Mouse (Mus musculus) midbrain, embryonic 10.5 days (tissue): ENCODE results near the gene Mlh1. TPM values are rescaled to one million over a fixed set of nuclear protein-coding genes. Genes with fewer than 3 reads are reported as not detected.

ENCODE experiments used
- DNase-seq: peaks from one replicate; pipeline ENCODE4 v3.0.0-alpha.2; 2017; ENCODE audit warnings: low spot score
- H3K27ac ChIP-seq: fragments of 300-500 bp; sonication (generic); replicated peaks from 2 replicates; pipeline ENCODE4 v1.5.1; 2016; ENCODE audit warnings: mild to moderate bottlenecking
- H3K27me3 ChIP-seq: fragments of 300-500 bp; sonication (generic); 2 replicates; pipeline ENCODE4 v1.6.1; 2016; ENCODE audit warnings: low read depth, mild to moderate bottlenecking; ENCODE audit not compliant: poor library complexity, severe bottlenecking
- H3K36me3 ChIP-seq: fragments of 300-500 bp; sonication (generic); 2 replicates; pipeline ENCODE4 v1.6.1; 2016; ENCODE audit warnings: mild to moderate bottlenecking, moderate library complexity
- H3K4me1 ChIP-seq: fragments of 300-500 bp; sonication (generic); 2 replicates; pipeline ENCODE4 v1.6.1; 2016
- H3K4me3 ChIP-seq: fragments of 300-500 bp; sonication (generic); 2 replicates; pipeline ENCODE4 v1.5.1; 2016; ENCODE audit warnings: mild to moderate bottlenecking, moderate library complexity
- H3K9me3 ChIP-seq: fragments of 300-500 bp; sonication (generic); replicated peaks from 2 replicates; pipeline ENCODE4 v1.6.1; 2016; ENCODE audit warnings: mild to moderate bottlenecking
- whole genome bisulfite sequencing: fragments of 180-500 bp; shearing (Covaris S2); methylation state at CpG from one replicate; pipeline ENCODE4 v1.1.7; 2016; 5-methylcytosine and 5-hydroxymethylcytosine counted together
- polyA plus RNA-seq: library from polyadenylated mRNA; unstranded; fragments of >200 nt; fragmentation: Nextera tagmentation; extraction: Ambion mirVana; gene quantifications from 2 replicates; pipeline ENCODE4 v1.2.1, GENCODE M21; 2016

Gene Mlh1
- polyA plus RNA-seq, 1 experiment from 2014 or later: 54.3 TPM

DNA sequence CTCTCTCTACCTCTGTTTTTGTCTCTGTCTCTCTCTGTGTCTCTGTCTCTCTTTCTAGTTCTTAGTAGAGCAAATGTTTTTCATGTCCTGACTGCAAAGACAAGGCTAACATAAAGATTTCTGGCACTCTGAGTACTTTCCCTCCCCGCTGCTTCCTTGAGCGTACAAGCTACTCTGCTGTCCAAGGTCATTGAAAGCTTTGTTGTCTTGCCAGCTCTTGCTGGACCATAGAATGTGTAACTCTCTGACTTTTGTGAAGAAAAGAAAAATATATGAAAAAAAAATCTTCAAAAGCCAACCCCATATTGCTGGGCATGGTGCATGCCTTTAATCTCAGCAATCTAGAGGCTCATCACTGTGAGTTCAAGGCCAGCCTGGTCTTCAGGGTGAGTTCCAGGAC is 27.0 kb upstream of the Mlh1 start:
- 92% methylated on average over 2 of the region's 2 CpGs for WGBS
- DNase-seq: no peak

DNA sequence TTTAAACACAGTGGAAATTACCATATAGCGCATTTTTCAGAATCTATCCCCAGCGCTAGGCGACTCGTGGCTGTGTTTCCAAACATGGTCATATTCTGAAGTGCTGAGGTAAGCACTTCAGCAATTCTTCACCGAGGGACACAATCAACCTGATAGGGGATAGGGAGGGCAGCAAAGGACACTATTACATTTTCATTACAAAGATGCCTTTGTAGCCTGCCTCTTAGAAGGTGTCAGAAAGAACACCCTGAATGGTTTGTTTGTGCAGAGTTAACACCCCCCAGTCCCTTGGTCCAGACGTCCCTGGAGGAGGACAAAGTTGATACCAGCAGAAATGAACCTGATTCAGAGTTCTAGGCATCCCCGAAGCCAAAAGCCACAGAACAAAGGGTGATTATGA is 24.8 kb upstream of the Mlh1 start:
- WGBS: 86% methylated on average over 7 of the region's 7 CpGs
- no peak overlapping the region for H3K4me3 ChIP-seq
- no peak overlapping the region for H3K27ac ChIP-seq
- H3K9me3 ChIP-seq: no peaks in the 10 kb centered on the region
- H3K4me1 ChIP-seq: no peaks in the 10 kb centered on the region
- DNase-seq: no peak
- H3K36me3 ChIP-seq: no peaks in the 10 kb centered on the region
- no peaks in the 10 kb centered on the region for H3K27me3 ChIP-seq

More for the DNA sequence above, 27.0 kb upstream of the Mlh1 start:
- Histone ChIP-seq H3K27ac (no peak overlapping the region), H3K36me3 (no peaks in the 10 kb centered on the region), H3K27me3 (no peaks in the 10 kb centered on the region), H3K4me3 (no peak overlapping the region), H3K9me3 (no peaks in the 10 kb centered on the region), H3K4me1 (peaks cover 4% of the 10 kb centered on the region)

- no peaks in the 10 kb centered on the region for H3K36me3 ChIP-seq
- H3K9me3 ChIP-seq: no peaks in the 10 kb centered on the region
- H3K27me3 ChIP-seq: no peaks in the 10 kb centered on the region
- 71% methylated on average over 2 of the region's 2 CpGs for WGBS
- peaks cover 4% of the 10 kb centered on the region for H3K4me1 ChIP-seq
- H3K4me3 ChIP-seq: no peak overlapping the region
- no peak overlapping the region for H3K27ac ChIP-seq
- DNase-seq: no peak
These were observed 23.7 kb upstream of the Mlh1 start for GRCm38 (mm10) chr9:111295323-111295722.

- WGBS: 90% methylated on average over 6 of the region's 6 CpGs
- H3K27me3 ChIP-seq: no peaks in the 10 kb centered on the region
These were observed 23.3 kb upstream of the Mlh1 start for GRCm38 (mm10) chr9:111294911-111295310.

GRCm38 (mm10) chr9:111293234-111293633 is 21.6 kb upstream of the Mlh1 start:
- H3K27ac ChIP-seq: no peak overlapping the region
- H3K9me3 ChIP-seq: no peaks in the 10 kb centered on the region
- 89% methylated on average over 4 of the region's 4 CpGs for WGBS
- H3K27me3 ChIP-seq: no peaks in the 10 kb centered on the region
- no peak overlapping the region for H3K4me3 ChIP-seq
- DNase-seq: no peak
- no peaks in the 10 kb centered on the region for H3K36me3 ChIP-seq
- peaks cover 12% of the 10 kb centered on the region for H3K4me1 ChIP-seq

More at GRCm38 (mm10) chr9:111294911-111295310, 23.3 kb upstream of the Mlh1 start:
- Histone ChIP-seq H3K4me1 (peaks cover 8% of the 10 kb centered on the region), H3K4me3 (no peak overlapping the region), H3K27ac (no peak overlapping the region), H3K9me3 (no peaks in the 10 kb centered on the region), H3K36me3 (no peaks in the 10 kb centered on the region)
- no peak for DNase-seq

- WGBS: 75% methylated on average over 11 of the region's 11 CpGs
- no peaks in the 10 kb centered on the region for H3K9me3 ChIP-seq
- DNase-seq: no peak
- no peak overlapping the region for H3K27ac ChIP-seq
- peaks cover 18% of the 10 kb centered on the region for H3K4me1 ChIP-seq
- H3K27me3 ChIP-seq: no peaks in the 10 kb centered on the region
- H3K4me3 ChIP-seq: no peak overlapping the region
- no peaks in the 10 kb centered on the region for H3K36me3 ChIP-seq
These were observed 19.0 kb upstream of the Mlh1 start for GRCm38 (mm10) chr9:111290539-111291100.

DNA sequence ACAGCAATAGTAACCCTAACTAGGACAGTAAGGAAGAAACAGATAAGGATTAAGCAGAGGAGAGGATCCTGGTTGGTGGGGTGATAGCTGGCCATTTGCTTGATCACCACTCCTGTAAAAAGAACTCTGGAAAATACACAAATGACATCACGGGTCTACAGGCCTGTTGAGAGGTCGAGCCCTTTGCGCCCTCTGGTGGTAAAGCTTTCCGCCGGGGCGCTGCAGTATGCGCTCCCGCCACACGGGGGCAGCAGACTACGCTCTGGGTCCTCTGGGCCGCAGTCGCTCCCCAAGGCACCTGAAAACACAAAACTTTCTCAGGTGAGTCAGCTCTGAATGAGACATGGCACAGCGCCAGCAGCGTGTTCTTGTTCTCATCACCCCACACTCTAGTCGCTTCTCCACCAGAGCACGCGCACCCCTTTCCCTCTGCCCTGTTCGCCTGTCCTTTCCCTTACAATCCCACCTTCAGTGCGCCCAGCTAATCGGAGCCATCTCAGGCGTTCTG is 18.3 kb upstream of the Mlh1 start:
- no peaks in the 10 kb centered on the region for H3K27me3 ChIP-seq
- no peak overlapping the region for H3K27ac ChIP-seq
- H3K4me3 ChIP-seq: no peak overlapping the region
- 17% methylated on average over 21 of the region's 21 CpGs for WGBS
- no peaks in the 10 kb centered on the region for H3K9me3 ChIP-seq
- peaks cover 25% of the 10 kb centered on the region for H3K4me1 ChIP-seq
- DNase-seq: peak; percentile 87
- no peaks in the 10 kb centered on the region for H3K36me3 ChIP-seq

GRCm38 (mm10) chr9:111289294-111289831 is 17.8 kb upstream of the Mlh1 start:
- WGBS: 59% methylated on average over 9 of the region's 9 CpGs
- peaks cover 28% of the 10 kb centered on the region for H3K4me1 ChIP-seq
- no peak overlapping the region for H3K27ac ChIP-seq
- no peaks in the 10 kb centered on the region for H3K36me3 ChIP-seq
- H3K9me3 ChIP-seq: no peaks in the 10 kb centered on the region
- no peak overlapping the region for H3K4me3 ChIP-seq
- no peak for DNase-seq
- no peaks in the 10 kb centered on the region for H3K27me3 ChIP-seq

DNA sequence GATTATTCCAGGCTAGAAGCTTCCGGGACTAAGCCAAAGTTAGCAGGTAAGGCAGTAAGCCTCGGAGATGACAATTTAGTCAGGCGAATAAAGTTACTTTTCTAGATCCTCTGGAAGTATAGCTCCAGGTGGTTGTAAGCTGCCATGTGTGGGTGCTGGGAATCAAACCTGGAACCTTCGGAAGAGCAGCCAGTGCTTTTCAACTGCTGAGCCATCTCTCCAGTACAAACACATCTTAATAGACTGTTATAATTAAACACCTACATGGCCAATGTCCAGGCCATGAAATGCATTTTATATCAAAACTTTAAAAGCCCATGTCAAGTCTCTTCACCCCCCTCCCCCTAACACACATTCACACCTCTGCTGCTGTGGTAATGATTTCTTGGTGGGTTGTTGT is 16.4 kb upstream of the Mlh1 start:
- DNase-seq: no peak
- Histone ChIP-seq H3K4me3 (no peak overlapping the region), H3K36me3 (no peaks in the 10 kb centered on the region), H3K27ac (no peak overlapping the region), H3K4me1 (peaks cover 28% of the 10 kb centered on the region), H3K27me3 (no peaks in the 10 kb centered on the region), H3K9me3 (no peaks in the 10 kb centered on the region)
- 88% methylated on average over 4 of the region's 4 CpGs for WGBS

DNA sequence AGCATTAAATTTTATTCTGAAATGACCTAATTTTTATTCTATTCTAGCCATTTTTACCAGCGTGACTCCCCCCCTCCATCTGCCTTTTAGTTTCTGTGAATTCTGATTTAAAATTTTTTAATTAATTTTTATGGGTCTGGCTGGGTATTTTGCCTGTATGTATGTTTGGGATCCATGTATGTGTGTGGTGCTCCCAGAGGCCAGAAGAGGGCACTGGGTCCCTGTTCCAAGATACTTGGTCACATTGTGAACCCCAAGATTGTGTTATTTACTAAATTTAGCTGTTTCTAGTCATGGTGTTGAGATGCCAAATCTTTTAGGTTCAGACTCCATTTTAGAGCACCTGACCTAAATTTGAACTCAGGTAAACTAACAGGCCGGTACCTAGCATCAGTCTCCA is 14.9 kb upstream of the Mlh1 start:
- no peaks in the 10 kb centered on the region for H3K9me3 ChIP-seq
- WGBS: 76% methylated on average over 2 of the region's 2 CpGs
- H3K4me3 ChIP-seq: no peak overlapping the region
- H3K4me1 ChIP-seq: peaks cover 28% of the 10 kb centered on the region
- H3K36me3 ChIP-seq: no peaks in the 10 kb centered on the region
- DNase-seq: no peak
- no peak overlapping the region for H3K27ac ChIP-seq
- no peaks in the 10 kb centered on the region for H3K27me3 ChIP-seq

GRCm38 (mm10) chr9:111285676-111286075 is 14.1 kb upstream of the Mlh1 start:
- Histone ChIP-seq H3K4me1 (peaks cover 28% of the 10 kb centered on the region), H3K9me3 (no peaks in the 10 kb centered on the region), H3K36me3 (no peaks in the 10 kb centered on the region), H3K4me3 (no peak overlapping the region), H3K27ac (no peak overlapping the region), H3K27me3 (no peaks in the 10 kb centered on the region)
- peak; percentile 48 for DNase-seq
- 19% methylated on average over 5 of the region's 5 CpGs for WGBS

- H3K27ac ChIP-seq: no peak overlapping the region
- no peak overlapping the region for H3K4me3 ChIP-seq
- peaks cover 22% of the 10 kb centered on the region for H3K4me1 ChIP-seq
- H3K9me3 ChIP-seq: no peaks in the 10 kb centered on the region
- 36% methylated on average over 3 of the region's 3 CpGs for WGBS
- H3K27me3 ChIP-seq: no peaks in the 10 kb centered on the region
- peaks cover under 1% of the 10 kb centered on the region; the same call in 1 of the 2 replicates for H3K36me3 ChIP-seq
- DNase-seq: no peak
These were observed 13.5 kb upstream of the Mlh1 start for GRCm38 (mm10) chr9:111285061-111285460.

DNA sequence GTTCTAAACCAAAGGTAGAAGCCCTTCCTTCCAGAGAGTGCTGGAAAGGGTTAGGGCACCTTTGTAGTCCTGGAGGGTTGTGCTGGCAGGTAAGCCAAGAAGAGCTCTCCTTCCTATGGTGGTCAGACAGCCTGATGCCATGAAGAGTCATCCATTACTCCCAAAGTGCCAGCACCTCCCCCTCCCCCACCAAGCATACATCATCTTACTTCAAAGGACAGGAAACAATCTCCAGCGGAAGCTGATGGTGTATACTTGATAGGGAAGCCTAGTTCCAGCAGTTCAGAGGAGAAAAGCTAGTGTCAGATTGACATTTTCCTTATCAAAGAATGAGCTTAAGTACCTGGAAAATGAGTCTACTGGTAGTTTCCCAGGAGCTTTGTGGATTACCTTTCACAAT is 3.6 kb upstream of the Mlh1 start:
- Histone ChIP-seq H3K27me3 (no peaks in the 10 kb centered on the region), H3K9me3 (no peaks in the 10 kb centered on the region), H3K27ac (no peak overlapping the region), H3K36me3 (peaks cover 68% of the 10 kb centered on the region), H3K4me1 (peaks cover 51% of the 10 kb centered on the region), H3K4me3 (peak overlapping the region; percentile 92)
- DNase-seq: no peak
- 82% methylated on average over 1 of the region's 1 CpGs for WGBS
